Mouse (Mus musculus) mouse embryonic stem cell (cell line): ENCODE data around the gene Slc35f6.
"Not testable (repeated sequence)": the region's sequence is repeated elsewhere in the genome, so short reads cannot be mapped to it uniquely, and the experiment has no call there.

Experiments used
- in situ Hi-C, 2 experiments: fragments of 300-500 bp; cut with MboI; formaldehyde crosslinking; loops; 1 replicate in 1 of 2; 3 replicates in 1 of 2; pipeline ENCODE4 v1.14.3; 2019 to 2020; ENCODE audit warnings: low sequenced_read_pairs in 2 of 2, low pct_unique_long_range_greater_than_20kb in 1 of 2, mixed read lengths in 1 of 2; ENCODE audit not compliant: unreplicated experiment in 1 of 2

Slc35f6 gene

GRCm38 (mm10) chr5:30676800-30677199, 29.1 kb downstream of the Slc35f6 start:
- in situ Hi-C loops = no loop called here

- in situ Hi-C loops = not testable (repeated sequence)
Observed at GRCm38 (mm10) chr5:30678069-30678468, 30.3 kb downstream of the Slc35f6 start.

DNA sequence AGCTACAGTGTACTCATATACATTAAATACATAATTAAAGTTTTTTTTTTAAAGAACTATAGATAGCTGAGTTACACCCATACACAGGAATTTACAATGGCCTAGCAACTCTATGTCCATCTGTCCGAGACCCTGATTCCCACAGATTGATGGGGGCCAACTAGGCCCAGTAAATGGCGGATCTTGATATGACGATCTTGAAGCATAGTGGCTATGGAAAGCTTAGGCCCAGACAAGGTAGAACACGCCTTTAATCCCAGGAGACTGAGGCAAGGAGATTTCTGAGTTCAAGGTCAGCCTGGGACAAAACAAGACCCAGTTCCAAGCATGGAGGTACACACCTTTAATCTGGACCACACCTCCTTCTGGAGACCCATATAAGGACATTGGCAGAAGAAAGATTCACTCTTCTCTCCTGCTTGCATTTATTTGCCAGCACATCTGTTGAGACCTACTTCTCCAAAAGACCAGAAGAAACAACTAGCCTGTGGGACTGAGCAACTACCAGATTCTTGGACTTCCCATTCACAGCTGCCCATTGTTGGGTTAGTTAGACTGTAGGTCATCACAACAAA, 31.1 kb downstream of the Slc35f6 start:
- in situ Hi-C loops = no loop called here

- in situ Hi-C loops = no loop called here
Observed at GRCm38 (mm10) chr5:30679593-30679992, 31.9 kb downstream of the Slc35f6 start.

GRCm38 (mm10) chr5:30681970-30682369, 34.2 kb downstream of the Slc35f6 start:
- in situ Hi-C loops = no loop called here

DNA sequence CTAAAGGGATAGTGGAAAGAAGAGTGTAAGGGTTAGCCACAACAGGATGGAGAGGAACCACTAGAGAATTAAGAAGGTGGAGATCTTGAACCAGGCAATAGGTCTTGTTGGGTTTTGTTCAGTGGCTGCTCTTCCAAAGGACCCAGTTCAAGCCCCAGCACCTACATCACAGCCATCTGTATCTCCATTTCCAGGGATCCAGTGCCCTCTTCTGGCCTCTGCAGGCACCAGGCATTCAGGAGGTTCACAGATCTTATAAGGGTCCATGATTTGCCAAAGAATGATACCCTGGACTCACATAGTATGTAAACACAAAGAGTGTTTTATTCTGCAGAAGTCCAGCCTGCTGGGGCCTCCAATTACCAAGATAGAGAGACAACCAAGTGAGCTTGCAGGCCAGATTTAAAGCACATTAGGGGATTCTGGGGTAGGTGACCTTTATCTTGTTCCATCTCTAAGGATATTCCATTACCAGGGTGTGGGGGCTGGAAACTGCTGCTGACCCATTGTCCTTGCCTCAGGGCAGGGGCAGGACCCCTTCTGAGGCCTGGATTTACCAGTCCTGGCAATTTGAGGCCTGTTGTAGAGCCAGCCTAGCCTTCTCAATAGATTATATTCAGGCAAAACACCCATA, 35.4 kb downstream of the Slc35f6 start:
- in situ Hi-C loops = no loop called here

GRCm38 (mm10) chr5:30683993-30684392, 36.3 kb downstream of the Slc35f6 start:
- in situ Hi-C loops = no loop called here

- in situ Hi-C loops = no loop called here
Observed at GRCm38 (mm10) chr5:30686781-30687180, 39.0 kb downstream of the Slc35f6 start.

DNA sequence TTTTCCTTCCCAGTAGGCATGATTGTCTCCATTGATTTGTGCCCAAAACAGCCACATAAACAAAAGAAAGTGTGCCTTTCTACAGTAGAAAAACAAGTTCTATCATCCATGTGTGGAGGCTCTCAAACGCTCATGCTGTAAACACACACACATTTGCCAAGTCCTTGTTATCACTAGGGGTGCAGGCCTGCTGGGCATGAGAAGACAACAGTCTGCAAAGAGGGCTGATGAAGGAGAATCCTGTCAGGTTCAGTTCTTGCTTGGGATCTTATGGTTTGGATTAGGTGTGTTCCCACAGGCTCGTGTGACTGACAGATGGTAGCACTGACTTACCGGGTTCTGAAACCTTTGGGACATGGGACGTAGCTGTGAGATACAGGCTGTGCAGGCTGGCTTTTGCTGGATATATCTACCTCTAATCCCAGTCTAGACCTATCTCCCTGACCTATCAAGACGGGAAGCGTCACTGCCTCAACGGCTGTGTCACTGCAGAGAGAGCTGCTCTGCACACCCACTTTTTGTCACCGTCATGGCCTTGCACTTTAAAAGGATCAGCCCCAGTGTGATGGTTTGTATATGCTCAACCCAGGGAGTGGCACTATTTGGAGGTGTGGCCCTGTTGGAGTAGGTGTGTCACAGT, 52.7 kb downstream of the Slc35f6 start:
- in situ Hi-C loops = loop anchor here in 1 of 2 experiments (10.0 kb wide), 1 partner anchor 74 kb away; no protein-coding TSS in a partner anchor

GRCm38 (mm10) chr5:30701373-30701772, 53.6 kb downstream of the Slc35f6 start:
- in situ Hi-C loops = loop anchor here in 1 of 2 experiments (10.0 kb wide), 1 partner anchor 73 kb away; no protein-coding TSS in a partner anchor

DNA sequence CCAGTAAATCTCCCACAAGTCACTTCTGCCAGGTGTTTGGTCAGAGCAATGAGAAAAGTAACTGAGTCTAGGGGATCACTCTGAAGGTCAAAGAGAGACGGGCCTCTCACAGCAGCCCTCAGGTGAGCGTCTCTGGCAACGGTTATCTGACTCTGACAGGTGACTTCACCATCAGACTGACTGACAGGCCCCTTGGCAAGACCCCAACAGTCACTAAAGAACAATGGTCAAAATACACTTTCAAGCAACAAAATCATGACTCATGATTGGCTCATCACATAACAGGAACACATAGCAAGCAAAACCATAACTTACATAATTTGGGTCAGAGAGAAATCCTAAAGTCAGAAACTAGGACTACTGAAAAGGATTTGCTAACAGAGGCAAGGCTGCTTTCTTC, 54.1 kb downstream of the Slc35f6 start:
- in situ Hi-C loops = loop anchor here in 1 of 2 experiments (10.0 kb wide), 1 partner anchor 73 kb away; no protein-coding TSS in a partner anchor
